Mouse (Mus musculus) C2C12 (cell line): ENCODE data around the gene Cyp4f15.

Experiments used
- CTCF ChIP-seq: IDR thresholded peaks from one replicate; pipeline ENCODE4 v1.5.1; 2011; ENCODE audit not compliant: control insufficient read depth, insufficient read depth, insufficient read length
- MAX ChIP-seq: IDR thresholded peaks from one replicate; pipeline ENCODE4 v1.6.1; 2011; ENCODE audit warnings: mild to moderate bottlenecking, control low read depth
- MYOD1 ChIP-seq: IDR thresholded peaks from one replicate; pipeline ENCODE4 v1.6.1; 2011; ENCODE audit warnings: low read depth; ENCODE audit not compliant: control insufficient read depth, insufficient read length
- MYOG ChIP-seq: IDR thresholded peaks from one replicate; pipeline ENCODE4 v1.6.1; 2011; ENCODE audit not compliant: control insufficient read depth, insufficient read length; ENCODE audit errors: extremely low read depth
- USF1 ChIP-seq: IDR thresholded peaks from one replicate; pipeline ENCODE4 v1.6.1; 2011; ENCODE audit warnings: low read depth, mild to moderate bottlenecking, control low read depth, moderate library complexity

- TF ChIP-seq CTCF (no peak), MYOD1 (no peak), MAX (no peak), MYOG (no peak), USF1 (no peak)
These were observed 48.3 kb upstream of the Cyp4f15 start for GRCm38 (mm10) chr17:32637151-32637550.
